Mouse (Mus musculus) liver, embryonic 14.5 days (tissue): ENCODE results near the gene Scg3.

ENCODE experiments used
- CTCF ChIP-seq: IDR thresholded peaks from 2 replicates; pipeline ENCODE4 v1.5.1; 2016; ENCODE audit warnings: antibody characterized with exemption, low read depth, control low read depth
- EP300 ChIP-seq: IDR thresholded peaks from 2 replicates; pipeline ENCODE4 v1.6.1; 2016; ENCODE audit warnings: antibody characterized with exemption, low read depth

DNA sequence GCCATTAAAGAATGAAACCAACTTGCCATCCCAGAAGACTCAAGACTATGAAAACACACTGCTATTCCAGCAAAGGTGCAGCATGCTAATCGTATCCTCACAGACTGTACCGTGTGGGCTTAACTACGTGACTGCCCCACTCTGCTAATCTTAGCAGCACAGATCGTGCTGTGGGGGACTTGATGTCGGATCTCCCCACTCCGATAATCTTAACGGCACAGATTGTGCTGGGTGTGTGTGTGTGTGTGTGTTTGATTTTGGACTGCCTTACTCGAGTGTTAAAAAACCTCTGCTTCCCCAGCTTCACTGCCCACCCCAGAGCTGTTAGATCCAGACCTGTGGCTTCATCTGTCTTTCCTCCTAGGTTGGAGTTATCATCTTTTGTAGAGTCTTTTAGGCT is 22.9 kb downstream of the Scg3 start:
- TF ChIP-seq CTCF: no peak
- TF ChIP-seq EP300: no peak
